Mouse (Mus musculus) frontal cortex, postnatal 36 days (tissue): ENCODE measurements around the gene Ppp2r5c.

Source experiments
- DNase-seq, 2 experiments: peaks; one replicate each; pipeline ENCODE4 v3.0.0; 2022; ENCODE audit warnings: low spot score in 2 of 2

The Ppp2r5c gene

GRCm38 (mm10) chr12:110511201-110511600 lies 64.3 kb downstream of the Ppp2r5c start:
- no peak for DNase-seq

GRCm38 (mm10) chr12:110511856-110512433 lies 65.0 kb downstream of the Ppp2r5c start:
- no peak for DNase-seq

- no peak for DNase-seq
Observed at GRCm38 (mm10) chr12:110512884-110513283, 66.0 kb downstream of the Ppp2r5c start.

DNA sequence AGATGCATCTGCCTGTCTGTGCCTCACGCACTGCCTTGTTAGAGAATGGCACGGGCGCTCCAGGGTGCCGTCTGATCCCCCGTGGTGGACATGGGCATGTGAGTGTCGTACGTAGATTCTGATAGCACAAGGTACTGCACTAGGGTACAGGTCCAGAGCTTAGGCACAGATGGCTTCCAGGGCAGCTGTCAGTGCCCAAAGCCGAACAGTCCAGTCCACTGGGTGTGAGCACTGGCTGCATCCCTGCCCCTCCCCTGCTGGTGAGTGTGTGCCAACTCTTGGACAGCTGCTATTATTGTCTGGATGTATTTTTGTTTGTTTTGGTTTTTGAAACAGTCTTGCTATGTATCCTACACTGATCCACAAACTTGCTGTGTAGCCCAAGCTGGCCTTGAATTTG lies 68.8 kb downstream of the Ppp2r5c start:
- no peak for DNase-seq

DNA sequence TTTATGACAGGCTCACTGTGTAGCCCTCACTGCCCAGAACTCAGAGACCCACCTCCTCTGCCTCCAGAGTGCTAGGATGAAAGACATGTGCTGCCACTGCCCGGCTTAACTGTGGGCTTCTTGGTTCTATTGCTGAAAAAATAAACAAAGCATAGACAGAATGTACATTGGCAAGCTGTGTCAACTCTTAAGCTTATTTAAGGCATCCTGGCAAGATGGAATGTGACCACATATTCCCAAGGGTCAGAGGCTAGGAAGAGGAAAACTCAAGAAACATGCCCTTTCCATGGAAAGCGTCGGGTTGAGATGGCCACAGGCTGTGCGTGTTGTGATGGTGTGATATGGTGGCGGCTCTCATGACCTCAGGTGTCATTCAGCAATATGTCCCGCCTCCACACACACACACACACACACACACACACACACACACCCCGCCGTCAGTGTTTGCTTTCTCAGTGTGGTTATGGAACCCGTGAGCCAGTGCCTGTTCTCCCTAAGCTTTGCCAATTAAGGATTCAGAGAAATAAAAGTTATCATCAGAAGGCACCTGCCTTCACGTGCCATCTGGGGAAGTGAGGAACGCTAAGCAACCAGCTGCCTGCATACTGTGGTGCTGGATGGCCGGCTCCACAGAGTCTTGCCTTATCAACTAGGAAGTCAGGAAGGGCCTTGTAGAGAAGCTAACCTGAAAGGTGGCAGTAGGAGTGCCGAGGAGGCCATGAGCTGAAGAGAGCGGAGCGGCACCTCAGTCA lies 73.5 kb downstream of the Ppp2r5c start:
- DNase-seq: no peak

DNA sequence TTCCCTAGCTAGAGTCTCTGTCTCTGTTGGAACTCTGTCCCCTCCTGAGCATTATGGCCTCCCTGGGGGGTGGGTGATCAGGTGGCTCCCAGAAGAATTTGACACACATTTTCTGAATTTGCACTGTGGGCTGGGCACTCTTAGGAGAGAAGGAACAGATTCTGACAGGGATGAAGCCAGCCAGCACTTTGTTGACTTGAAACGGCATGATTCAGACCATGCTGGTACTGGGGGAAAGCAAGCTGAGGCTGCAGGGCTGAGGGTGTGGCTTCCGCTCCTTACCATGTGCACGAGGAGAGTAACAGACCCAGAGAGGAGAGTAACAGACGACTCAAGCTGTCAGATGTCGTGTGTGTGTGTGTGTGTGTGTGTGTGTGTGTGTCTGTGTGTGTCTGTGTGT lies 76.6 kb downstream of the Ppp2r5c start:
- no peak for DNase-seq

- no peak for DNase-seq
Observed at GRCm38 (mm10) chr12:110532711-110533110, 85.8 kb downstream of the Ppp2r5c start.

DNA sequence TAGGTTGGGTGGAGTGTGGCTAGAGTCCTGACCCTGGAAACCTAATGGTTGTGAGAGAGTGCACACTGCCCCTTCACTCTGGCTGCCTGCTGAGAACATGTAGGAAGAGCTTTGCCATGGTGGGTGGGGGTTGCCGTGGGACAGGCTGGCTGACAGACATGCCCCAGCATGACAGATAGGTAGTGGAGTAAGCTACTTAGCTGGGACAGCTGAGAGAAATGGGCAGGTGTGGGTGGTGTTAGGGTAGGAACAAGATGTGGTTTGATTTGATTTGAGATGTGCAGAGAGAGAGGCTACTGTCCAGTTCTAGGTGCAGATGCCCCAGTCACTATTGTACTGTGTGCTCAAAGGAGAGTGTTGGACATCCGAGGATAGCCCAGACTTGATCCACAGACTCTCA lies 86.2 kb downstream of the Ppp2r5c start:
- DNase-seq: no peak

DNA sequence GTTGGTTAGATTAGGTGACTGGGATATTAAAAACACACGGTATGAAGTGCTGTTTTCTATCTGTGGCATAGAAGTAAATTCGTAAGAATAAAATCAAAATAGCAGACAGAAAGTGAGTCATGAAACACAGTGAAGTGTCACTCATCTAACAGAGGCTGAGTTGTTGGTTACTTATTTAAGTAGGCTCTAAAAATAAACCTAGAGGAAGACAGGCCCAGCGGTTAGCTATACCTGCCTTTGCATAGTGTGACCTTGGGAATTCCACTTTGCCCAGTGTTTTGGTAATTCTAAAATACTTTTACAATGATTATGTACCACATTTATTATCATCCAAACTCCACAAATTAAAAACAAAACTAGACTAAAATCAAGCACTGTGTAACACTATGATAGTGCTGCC lies 86.9 kb downstream of the Ppp2r5c start:
- no peak for DNase-seq

DNA sequence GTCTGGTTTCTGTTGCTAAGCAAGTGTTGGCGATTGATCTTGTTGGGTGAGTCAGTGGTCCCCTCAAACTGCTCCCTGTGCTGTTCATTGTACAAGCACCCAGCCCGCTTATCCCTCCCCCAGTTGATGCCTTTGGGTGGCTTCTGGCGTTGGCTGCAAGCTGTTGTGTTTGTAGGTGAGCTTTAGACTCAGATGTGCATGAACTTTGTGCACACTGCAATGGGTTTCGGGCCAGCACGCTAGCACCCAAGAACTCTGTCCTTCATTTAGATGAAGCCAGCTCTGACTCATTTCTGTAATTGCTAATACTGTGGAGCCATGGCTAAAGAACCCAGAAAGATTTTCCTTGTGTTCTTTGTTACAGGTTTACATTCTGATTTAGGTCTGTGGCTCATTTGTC lies 88.4 kb downstream of the Ppp2r5c start:
- no peak for DNase-seq

- no peak for DNase-seq
Observed at GRCm38 (mm10) chr12:110537751-110538150, 90.8 kb downstream of the Ppp2r5c start.

DNA sequence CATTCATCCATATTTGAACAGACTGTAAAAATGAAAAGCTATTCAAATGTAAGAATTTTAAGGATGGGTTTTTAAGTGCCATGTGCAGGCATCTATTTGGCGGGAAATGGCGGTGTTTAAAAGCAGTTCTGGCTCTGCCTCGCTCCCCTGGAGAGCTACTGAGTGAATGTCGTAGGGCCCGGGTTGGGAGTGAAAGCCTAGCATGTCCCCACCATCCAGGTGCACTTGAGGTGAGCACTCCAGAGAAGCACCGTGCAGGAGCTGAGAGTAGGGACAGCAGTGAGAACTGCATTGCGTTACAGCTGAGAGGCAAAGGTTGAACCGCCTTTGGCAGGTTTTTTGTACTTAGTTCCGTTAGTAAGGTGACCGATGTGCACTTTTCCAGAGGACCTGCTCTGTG lies 92.4 kb downstream of the Ppp2r5c start:
- DNase-seq: no peak

- DNase-seq: no peak
Observed at GRCm38 (mm10) chr12:110539798-110540197, 92.9 kb downstream of the Ppp2r5c start.

GRCm38 (mm10) chr12:110540273-110540672 lies 93.4 kb downstream of the Ppp2r5c start:
- DNase-seq: no peak

GRCm38 (mm10) chr12:110541001-110541400 lies 94.1 kb downstream of the Ppp2r5c start:
- no peak for DNase-seq

DNA sequence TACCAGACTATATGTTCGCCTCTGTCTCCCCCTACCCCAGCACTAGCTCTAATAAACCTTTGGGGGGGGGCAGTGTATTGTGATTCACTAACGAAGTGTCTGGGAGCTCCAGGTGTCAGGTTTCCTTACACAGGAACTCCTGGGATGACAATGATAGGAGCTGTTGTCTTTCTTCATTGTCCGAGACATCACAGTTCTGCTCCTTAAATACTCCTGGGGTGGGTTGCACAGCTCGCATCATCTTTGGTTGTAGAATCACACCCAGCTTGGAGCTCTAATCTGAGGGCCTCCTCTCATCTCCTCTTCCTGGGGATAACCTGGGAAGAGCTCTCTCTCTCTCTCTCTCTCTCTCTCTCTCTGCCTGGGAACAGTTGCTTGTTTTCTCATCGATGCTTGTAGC lies 94.6 kb downstream of the Ppp2r5c start:
- DNase-seq: no peak

DNA sequence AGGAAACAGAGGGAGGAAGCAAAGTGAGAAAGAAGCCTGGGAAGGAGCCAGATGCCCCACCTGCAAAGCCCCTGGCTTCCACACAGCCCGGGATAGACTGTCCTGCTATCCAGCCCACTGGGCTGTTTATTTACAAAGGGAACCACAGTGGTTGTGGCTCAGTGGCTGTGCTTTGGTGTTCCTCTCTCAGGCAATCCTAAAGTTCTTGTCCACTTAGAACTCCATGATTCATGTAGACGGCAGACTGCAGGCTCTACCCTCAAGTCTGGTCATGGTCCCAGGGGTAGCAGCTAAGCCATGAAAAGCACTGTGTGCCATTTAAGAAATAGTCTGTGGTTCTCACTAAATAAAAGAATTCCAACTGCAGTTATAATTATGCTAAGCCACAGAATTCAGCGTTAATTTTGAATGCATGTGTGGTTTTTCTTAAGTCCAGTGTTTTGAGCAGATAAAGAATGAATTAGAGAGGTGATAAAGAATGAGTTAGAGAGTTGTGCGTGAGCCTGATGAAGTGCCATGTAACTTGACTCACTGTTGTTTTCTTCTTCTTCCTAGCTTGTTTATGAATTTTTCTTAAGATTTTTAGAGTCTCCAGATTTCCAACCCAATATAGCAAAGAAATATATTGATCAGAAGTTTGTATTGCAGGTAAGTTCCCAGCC lies 98.3 kb downstream of the Ppp2r5c start:
- DNase-seq: no peak

DNA sequence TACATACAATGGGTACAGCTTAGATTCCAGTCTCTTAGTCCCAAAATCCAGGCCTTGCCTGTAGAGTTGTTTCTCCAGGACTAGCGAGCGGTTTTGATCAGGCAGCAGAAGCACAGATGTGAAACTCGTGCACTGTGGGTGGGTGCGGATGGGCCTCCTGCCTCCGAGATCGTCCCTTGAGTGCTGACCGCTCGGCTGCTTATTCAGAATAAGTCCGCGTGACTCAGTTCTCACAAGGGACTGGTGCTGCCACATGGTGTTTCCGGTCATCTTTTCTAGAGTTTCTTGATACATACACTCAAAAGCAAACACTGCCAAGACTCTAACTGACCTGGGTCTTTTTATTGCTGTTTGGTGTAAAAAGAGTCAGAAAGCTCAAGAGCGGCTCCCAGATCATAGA lies 100.7 kb downstream of the Ppp2r5c start:
- DNase-seq: no peak

- DNase-seq: no peak
Observed at GRCm38 (mm10) chr12:110549437-110550112, 102.7 kb downstream of the Ppp2r5c start.

DNA sequence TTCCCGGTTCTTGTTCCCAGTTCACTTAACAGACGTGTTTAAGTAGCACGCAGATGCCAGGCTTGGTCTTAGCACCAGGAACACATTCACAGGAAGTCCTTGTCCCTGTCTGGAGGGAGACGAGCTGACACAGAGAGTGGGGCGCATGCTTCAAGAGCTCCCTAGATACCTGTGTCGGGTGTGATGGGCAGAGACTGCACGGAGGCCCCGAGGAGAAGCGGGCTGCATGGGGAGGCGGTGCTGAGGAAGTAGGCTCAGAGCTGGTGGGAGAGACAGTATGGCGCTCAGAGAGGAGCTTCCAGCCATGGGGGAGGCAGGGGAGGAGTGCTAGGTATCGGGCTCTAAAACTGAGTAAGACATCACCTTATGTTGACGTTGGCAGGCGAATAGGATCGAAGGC lies 103.4 kb downstream of the Ppp2r5c start:
- no peak for DNase-seq

GRCm38 (mm10) chr12:110552113-110552512 lies 105.2 kb downstream of the Ppp2r5c start:
- DNase-seq: no peak

- DNase-seq: no peak
Observed at GRCm38 (mm10) chr12:110553362-110553761, 106.4 kb downstream of the Ppp2r5c start.
